Mouse (Mus musculus) right cerebral cortex, postnatal 14 days (tissue): ENCODE measurements around the gene Med21.
A peak's percentile ranks its signal among the peaks of the same experiment; 100 is the strongest.

Source experiments
- DNase-seq: peaks from one replicate; pipeline ENCODE4 v3.0.0; 2022

Med21 gene

DNA sequence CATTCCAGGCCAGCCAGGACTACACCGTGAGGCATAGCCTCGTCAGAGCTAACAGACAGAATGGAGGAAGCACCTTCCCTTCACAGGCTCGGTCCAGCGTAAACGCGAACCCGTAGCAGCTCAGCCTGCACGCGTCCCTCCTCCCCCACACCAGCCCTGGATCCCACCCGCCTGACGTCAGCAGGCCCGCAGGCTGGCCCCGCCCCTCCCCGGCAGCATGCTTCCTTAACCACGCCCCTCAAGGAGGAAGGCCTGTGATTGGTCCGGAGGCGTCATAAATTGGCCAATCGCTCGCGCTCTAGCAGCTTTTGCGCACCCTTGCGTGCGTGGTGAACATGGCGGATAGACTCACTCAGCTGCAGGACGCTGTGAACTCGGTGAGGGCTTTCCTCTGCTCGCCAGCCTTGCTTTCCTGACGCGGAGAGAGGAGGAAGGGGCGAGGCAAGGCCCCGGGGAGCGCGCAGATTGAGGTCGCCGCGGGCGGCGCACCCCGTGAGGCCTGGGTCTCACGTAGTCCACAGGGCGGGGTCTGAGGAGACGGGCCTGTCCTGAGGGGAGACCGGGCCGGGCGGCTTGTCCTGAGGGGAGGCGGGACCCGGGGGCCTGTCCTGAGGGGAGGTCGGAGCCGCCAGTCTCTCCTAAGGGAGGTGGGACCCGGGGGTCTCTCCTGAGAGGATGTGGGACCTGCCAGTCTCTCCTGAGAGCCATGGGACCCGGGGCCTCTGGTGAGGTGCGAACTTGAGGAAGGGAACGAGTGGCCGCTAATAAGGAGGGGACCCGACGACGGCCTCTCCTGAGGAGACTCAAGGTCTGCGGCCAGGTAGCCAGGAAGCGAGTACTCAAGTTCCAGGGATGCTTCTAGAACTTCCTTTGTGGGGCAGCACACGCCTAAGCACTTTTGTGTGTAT, at the start of gene Med21, which contains the start of gene Tm7sf3:
Gene Med21, plus strand, starts transcription at position 272 of the 908 bp plus-strand sequence.
Gene Tm7sf3, minus strand, starts transcription at position 549 of the 908 bp plus-strand sequence.
- DNase-seq = peak; percentile 99

GRCm38 (mm10) chr6:146602601-146603000, 39.7 kb upstream of the Med21 start:
- DNase-seq = no peak

DNA sequence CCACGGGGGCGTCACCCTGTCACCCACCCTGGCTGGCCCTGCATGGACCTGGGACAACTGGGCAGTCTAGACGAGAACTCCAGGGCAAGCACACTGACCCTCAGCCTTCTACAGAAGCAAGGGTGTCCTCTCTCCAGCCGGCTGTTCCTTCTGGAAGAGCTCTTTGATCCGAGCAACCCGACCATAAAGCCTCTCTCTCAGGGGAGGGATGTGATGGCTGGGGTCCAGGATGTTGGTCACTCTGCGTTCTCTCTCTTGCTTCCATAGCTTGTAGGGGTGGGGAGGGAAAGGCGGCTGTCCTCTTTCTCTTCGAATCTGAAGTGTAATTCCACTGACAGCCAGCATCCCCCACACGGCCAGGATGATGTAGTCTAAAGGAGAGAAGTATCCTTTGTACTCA, 38.7 kb upstream of the Med21 start:
- no peak for DNase-seq

DNA sequence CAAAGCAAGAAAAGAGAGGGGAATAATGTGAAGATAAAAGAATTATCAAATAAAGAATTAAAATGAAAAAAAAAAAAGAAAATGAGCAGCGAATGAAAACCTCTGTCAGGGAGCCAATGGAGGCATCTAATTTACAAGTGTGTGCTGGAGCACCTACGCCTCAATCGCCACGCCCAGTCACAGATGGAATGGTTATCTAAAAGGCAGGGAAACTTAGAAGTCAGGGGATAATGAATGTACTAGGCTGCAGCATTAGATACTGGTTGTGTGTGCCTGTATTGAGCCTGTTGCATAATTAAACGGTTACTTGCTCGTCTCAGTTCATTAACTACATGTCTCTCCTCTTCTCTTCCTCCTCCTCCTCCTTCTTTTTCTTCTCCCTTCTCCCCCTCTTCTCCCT, 31.0 kb upstream of the Med21 start:
- DNase-seq = no peak

DNA sequence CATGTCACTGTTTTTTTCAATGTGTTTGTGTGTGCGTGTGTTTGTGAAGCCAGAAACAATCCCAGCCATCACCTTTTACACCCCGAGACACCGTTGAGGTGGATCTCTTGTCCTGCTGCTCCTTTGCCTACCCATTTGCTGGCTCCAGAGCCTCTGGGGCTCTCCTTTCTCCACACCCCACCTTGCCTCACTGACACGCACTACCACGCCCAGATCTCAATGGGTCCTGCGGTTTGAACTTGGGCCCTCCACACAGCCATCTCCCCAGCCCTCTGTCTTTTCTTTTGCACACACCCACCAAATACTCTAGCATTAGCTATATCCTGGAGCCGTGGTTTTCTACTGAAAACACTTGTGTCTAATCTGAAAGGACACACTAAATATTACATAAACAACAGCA, 30.4 kb upstream of the Med21 start:
- no peak for DNase-seq

DNA sequence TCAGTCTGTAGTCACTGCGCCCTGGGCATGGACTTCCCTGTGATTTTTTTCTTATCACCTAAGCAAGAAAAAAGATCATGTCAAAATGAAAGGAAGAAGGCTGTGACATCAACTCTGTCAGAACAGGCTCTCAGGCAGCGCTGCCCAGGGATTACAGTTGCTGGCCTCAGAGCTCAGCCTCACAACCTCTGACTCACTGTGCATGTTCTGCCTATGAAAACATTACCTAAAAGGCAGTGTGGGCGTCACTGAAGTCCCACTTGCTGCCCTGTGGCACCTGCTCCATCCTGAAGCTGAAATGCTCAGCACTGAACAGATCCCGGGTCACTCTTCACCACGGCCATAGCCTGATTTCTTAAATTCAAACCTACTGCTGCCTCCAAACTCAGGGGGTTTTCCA, 29.6 kb upstream of the Med21 start:
- no peak for DNase-seq

DNA sequence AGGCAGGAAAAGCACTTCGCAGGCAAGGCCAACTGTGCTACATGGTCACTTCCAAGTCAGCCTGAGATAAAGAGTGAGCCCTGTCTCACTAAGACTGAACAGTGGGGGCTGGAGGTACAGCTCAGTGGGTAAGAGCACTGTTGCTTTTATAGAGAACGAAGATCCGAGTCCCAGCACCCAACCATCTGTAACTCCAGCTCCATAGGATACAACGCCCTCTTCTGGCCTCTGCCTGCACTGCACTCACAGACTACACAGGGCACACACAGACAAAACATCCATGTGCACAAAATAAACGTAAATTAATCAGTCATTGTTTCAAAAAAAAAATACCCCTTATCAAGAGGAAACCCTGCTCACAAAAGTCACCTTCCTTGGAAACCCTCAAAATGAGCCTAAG, 28.4 kb upstream of the Med21 start:
- no peak for DNase-seq

GRCm38 (mm10) chr6:146614541-146614940, 27.8 kb upstream of the Med21 start:
- DNase-seq = no peak

DNA sequence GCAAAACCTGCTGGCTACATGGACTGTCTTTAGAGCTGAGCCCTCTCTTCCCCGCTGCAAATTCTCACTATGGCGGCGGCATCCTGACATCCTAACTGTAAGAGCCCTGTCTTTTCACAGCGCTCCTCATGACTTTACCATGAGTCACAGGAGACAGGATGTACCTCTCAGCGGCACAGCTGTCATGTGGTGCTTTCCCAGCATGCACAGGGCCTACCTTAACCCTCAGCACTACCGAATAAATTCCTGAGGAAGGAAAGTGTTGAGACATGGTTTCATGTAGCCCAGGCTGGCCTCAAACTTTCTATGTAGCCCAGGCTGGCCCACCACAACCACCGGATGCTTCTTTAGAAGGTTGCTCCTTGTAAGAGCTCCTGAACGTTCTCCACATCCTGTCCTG, 26.5 kb upstream of the Med21 start:
- DNase-seq = no peak

- DNase-seq = no peak
Measured at GRCm38 (mm10) chr6:146616670-146617069, 25.7 kb upstream of the Med21 start.

GRCm38 (mm10) chr6:146628123-146628522, 14.2 kb upstream of the Med21 start:
- DNase-seq = no peak

DNA sequence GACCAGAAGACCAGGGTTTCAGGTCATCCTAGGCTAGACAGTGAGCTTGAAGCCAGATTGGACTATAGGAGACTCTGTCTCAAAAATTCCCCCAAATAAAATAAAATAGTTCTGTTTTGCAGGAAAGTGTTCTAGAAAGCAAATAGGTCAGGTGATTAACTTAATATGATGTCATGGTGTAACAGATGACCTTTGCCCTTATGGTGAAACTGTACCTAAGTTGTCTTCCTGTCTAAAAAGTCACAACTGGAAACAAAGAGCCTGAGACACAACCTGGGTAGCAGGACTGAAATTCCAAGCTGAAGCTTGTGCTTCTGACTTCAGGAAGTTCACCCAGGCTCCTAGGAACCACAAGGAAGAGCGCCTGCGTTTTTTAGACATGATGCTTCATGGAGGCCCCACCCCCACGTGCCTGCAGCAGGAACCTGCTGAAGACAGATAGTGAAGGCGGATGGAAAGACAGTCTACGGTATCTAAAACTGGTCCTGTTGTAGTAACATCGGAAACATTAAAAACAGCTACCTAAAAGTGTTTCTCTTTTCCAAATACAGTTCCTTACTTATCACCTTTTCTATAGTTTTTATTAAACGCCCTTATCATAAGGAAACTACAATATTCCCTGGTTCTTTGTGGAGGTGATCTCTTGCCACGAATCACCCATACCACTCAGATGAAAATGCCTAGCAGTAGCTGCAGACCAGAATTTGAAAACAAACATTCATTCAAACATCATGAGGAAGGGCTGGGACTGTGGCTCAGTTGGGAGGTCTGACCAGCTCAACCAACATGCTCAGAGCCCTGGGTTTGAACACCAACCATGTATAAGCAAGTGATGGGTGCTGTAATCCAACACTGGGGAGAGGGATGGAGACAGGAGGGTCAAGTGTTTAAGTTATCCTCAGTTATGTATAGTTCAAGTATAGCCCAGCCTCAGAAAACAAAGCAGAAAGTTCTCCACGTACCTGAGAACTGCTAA, 12.3 kb upstream of the Med21 start:
- DNase-seq = no peak

DNA sequence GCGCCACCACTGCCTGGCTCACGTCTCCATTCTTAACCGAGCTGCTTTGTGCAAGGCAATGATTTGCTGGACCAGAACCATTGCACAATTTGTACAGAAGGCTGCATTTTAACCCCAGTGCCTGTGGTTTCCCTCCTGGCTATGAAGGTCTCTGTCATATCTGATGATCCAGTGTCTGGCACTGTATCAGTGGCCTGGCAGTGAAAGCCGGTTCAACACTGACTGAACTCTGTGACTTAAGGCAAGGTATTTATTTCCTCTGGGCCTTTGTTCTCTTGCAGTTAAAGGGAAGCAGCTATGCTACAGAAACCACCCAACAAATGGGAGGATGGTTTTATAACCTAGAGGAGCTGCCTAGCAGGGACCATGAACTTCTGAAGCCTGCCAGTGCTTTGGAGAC, 11.4 kb upstream of the Med21 start:
- no peak for DNase-seq

- DNase-seq = no peak
Measured at GRCm38 (mm10) chr6:146631847-146632246, 10.5 kb upstream of the Med21 start.

DNA sequence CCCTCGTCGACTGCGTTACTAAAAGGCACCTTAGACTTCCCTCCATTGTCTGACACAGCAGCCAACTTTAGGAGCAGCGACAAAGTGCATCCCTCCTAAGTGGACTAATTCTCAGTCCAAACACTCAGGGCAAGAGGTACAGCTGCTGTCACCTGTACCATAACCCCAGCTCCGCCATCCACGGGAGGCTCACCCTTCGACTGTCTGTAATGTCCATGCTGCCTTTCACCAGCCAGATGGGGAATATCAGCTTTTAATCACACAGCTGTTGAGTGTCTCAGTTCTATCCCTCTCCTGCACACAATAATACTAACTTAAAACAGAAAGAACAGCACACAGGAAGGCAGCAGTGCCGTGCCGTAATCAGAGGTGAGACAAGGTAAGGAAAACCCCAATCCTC, 9.9 kb upstream of the Med21 start:
- DNase-seq = no peak

GRCm38 (mm10) chr6:146633097-146633496, 9.2 kb upstream of the Med21 start:
- DNase-seq = no peak

DNA sequence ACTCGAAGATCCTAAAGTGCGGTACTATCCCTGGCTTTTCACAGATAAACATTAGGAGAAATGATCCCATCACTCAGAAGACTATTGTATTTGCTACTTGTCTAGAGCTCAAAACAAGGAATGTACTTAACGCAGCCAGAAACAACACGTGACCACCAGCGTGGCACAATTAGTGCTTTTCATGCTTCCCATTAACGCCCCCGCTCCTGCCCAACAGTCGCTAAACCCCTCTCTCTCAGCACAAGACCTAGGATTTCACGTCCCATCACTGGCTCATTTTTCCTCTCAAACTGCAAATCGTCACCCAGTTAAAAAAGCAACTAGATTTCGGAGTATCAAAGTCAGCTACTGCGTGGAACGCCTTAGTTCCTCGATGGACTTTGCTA, 8.7 kb upstream of the Med21 start:
- peak; percentile 31 for DNase-seq

- peak; percentile 68 for DNase-seq
Measured at GRCm38 (mm10) chr6:146634015-146634722, 8.2 kb upstream of the Med21 start.

DNA sequence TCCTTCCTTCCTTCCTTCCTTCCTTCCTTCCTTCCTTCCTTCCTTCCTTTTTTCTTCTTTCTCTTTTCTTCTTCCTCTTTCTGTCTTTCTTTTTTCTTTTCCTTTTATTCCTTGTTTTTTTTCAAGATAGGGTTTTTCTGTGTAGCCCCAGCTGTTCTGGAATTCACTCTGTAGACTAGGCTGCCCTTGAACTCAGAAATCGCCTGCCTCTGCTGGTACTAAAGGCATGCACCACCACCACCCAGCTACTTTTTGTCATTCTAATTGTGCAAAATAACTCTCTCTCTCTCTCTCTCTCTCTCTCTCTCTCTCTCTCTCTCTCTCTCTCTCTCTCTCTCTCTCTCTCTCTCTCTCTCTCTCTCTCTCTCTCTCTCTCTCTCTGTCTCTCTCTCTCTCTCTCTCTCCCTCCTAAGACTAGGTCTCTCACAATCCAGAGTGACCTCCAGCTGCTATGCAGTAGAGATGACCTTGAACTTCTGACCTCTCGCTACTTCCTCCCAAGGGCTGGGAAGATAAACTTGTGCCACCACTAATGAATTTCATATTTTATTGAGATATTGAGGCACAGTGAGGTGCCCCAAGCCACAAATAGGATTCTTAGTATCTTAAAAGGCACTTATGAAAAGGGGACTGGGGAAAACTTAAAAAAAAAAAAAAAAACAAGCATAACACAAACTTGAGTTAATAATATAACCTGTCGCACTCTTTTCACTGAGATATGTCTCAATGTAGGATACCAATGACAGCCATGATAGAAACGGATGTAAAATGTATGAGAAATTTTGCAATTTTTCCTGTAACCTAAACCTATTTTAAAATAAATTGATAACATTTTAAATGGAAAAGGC, 7.4 kb upstream of the Med21 start:
- no peak for DNase-seq

DNA sequence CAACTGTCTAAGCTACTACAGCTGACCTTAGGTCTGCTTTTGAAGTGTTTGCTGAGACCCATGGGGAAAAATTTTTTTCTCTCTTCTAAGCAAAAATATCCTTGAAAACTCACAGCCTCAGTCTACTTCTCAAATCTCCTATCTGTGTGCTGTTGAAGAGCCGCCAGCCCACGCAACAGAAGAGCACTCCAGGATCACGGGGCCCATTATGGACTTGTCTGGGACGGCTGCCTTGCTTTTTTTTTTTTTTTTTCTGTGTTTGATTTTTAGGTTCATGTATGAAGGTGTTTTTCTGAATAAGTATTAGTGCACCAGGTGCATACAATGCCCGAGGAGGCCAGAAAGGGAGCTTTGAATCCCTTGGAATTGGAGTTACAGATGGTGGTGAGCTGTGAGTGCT, 5.9 kb upstream of the Med21 start:
- DNase-seq = no peak

DNA sequence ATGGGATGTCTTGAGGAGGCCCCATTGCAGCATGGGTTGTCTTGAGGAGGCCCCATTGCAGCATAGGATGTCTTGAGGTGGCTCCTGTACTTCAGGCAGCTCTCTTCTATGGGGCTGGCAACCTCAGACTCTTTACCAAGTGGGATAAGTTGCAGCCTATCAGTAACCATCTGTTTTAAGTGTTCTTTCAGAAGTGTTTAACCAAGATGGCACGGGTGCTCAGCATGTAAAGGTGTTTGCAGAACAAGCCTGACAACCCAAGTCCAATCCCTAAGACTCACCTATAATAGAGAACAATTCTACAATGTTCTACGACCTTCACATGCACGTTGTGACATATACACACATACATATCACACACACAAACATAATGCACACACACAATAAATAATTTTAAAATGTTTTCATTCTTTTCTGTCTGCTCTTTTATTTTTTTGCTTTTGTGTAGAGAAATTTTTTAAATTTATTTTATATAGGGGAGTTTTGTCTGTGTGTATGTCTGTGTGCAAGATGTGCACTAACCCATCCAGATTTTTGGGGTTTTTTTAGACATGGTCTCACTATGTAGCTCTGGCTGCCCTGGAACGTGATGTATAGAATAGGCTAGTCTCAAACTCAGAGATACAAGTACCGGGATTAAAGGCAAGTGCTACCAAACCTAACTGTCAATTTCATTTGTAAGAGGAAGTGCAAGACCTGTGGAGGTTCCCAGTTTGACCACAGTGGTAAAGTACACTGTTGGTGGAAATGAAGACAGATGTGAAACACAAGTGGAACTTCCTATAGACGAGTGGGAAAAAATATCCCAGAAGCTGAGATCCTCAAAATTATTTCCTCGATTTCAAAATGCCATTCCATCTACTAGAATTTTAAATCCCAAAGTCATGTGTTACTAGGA, 2.0 kb upstream of the Med21 start:
- DNase-seq = no peak
